ENCODE assay signal across 15 mouse cellular contexts in the genomic region with DNA sequence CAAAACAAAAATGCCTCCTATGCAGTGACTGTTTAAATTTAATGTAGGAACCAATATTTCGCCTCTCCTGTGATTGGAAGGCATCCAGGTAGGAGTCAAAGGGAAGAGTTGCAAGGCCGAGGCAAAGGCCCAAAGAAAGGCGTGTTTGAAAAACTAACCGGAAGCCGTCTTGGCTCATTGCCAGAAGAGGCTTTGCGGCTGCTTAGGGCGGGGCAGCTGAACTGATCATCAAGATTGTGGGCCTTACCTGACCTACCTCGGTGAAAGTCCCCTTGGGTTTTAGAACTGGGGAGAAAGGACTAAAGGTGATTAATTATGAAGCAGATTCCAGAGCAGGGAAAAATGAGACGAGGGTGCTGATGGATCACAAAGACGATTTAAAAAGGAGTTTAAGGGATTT.
DNase-seq lines count a peak whose midpoint lies in the region; ATAC-seq and TF ChIP-seq lines count a peak whose summit lies in the region.
"Had no signal": no experiment of that assay in that cellular context is flagged by ENCODE, and none has a peak within 500 bp of the region (broad histone marks: within the 10 kb centered on the region; RNA-seq: fewer than 3 reads in every experiment).

No protein-coding gene starts in this region.

- no peak overlapping the region for H3K27ac ChIP-seq in intestine, embryonic 14.5 days (ENCODE audit: low read depth)
- no peak overlapping the region for H3K27ac ChIP-seq in stomach, postnatal 0 days (replicated peaks)
- H3K27ac ChIP-seq: embryonic facial prominence, embryonic 12.5 days; heart, embryonic 10.5 days; hindbrain, embryonic 14.5 days; liver, embryonic 13.5 days; midbrain, embryonic 12.5 days had no signal

- WGBS in intestine, embryonic 14.5 days, result 46% methylated on average over 10 of the region's 10 CpGs
- WGBS in stomach, postnatal 0 days, result 25% methylated on average over 10 of the region's 10 CpGs

- no peak overlapping the region for H3K4me2 ChIP-seq in intestine, embryonic 14.5 days (ENCODE audit: low read length)
- no peak overlapping the region for H3K4me2 ChIP-seq in stomach, postnatal 0 days (replicated peaks; ENCODE audit: low read depth)
- H3K4me2 ChIP-seq: embryonic facial prominence, embryonic 12.5 days; hindbrain, embryonic 14.5 days; liver, embryonic 13.5 days; midbrain, embryonic 12.5 days had no signal

- TF ChIP-seq CTCF in stomach, postnatal 0 days (IDR thresholded peaks at IDR 0.05; ENCODE audit: low read depth), result no peak

- no peaks in the 10 kb centered on the region for H3K27me3 ChIP-seq in intestine, embryonic 14.5 days (replicated peaks; ENCODE audit: control insufficient read depth, insufficient read depth, low read length)
- no peaks in the 10 kb centered on the region for H3K27me3 ChIP-seq in stomach, postnatal 0 days (ENCODE audit: control insufficient read depth, insufficient read depth, low read length)
- H3K27me3 ChIP-seq: embryonic facial prominence, embryonic 12.5 days; liver, embryonic 13.5 days; midbrain, embryonic 12.5 days had no signal

- no peaks in the 10 kb centered on the region for H3K9me3 ChIP-seq in intestine, embryonic 14.5 days (ENCODE audit: control insufficient read depth, low read length)
- H3K9me3 ChIP-seq in stomach, postnatal 0 days (ENCODE audit: control insufficient read depth, low read length), result no peaks in the 10 kb centered on the region
- H3K9me3 ChIP-seq: embryonic facial prominence, embryonic 12.5 days; heart, embryonic 10.5 days; liver, embryonic 13.5 days; midbrain, embryonic 12.5 days had no signal

- DNase-seq in heart, adult 11 months, result peak; percentile 63
- no peak for DNase-seq in heart, adult 18-20 months
- DNase-seq in retina, postnatal 1 day, result peak; percentile 30
- no peak for DNase-seq in retina, embryonic 14.5 days (ENCODE audit: low spot score)
- peak; percentile 75 for DNase-seq in intestine, embryonic 14.5 days (ENCODE audit: low spot score)
- peak; percentile 80 for DNase-seq in stomach, postnatal 0 days (ENCODE audit: low spot score)
- DNase-seq in layer of hippocampus, adult 11-12 months (ENCODE audit: low spot score), result no peak
- DNase-seq in layer of hippocampus, postnatal 14 days (ENCODE audit: low spot score in 2 of 2), result no peak
- DNase-seq: cerebellum, adult 8-10 months; forebrain, postnatal 0 days; liver, embryonic 13.5 days had no signal

- no peaks in the 10 kb centered on the region for H3K36me3 ChIP-seq in intestine, embryonic 14.5 days (ENCODE audit: control insufficient read depth, insufficient read depth, low read length)
- no peaks in the 10 kb centered on the region for H3K36me3 ChIP-seq in stomach, postnatal 0 days (ENCODE audit: control insufficient read depth, insufficient read depth, low read length)
- H3K36me3 ChIP-seq: liver, embryonic 13.5 days had no signal

- peaks cover 9% of the 10 kb centered on the region; the same call in 1 of the 2 replicates for H3K4me1 ChIP-seq in intestine, embryonic 14.5 days (replicated peaks; ENCODE audit: control insufficient read depth, insufficient read depth, low read length)
- H3K4me1 ChIP-seq in stomach, postnatal 0 days (replicated peaks; ENCODE audit: control insufficient read depth, insufficient read depth), result no peaks in the 10 kb centered on the region; the same call in 1 of the 2 replicates
- H3K4me1 ChIP-seq: midbrain, embryonic 12.5 days had no signal

- ATAC-seq in intestine, embryonic 14.5 days (replicated peaks; ENCODE audit: low FRiP score, low TSS enrichment, low read depth), result no peak
- ATAC-seq in stomach, postnatal 0 days (ENCODE audit: low FRiP score, low TSS enrichment), result peak; percentile 49; the same call in 1 of the 2 replicates
- ATAC-seq: forebrain, postnatal 0 days had no signal

- H3K9ac ChIP-seq in intestine, embryonic 14.5 days (ENCODE audit: low read length), result no peak overlapping the region
- H3K9ac ChIP-seq in stomach, postnatal 0 days (ENCODE audit: low read length), result no peak overlapping the region
- H3K9ac ChIP-seq: embryonic facial prominence, embryonic 12.5 days; forebrain, postnatal 0 days; hindbrain, embryonic 14.5 days; liver, embryonic 13.5 days; midbrain, embryonic 12.5 days had no signal

- no peak overlapping the region for H3K4me3 ChIP-seq in intestine, embryonic 14.5 days (ENCODE audit: low read depth, low read length)
- no peak overlapping the region for H3K4me3 ChIP-seq in stomach, postnatal 0 days (ENCODE audit: low read depth, low read length)
- H3K4me3 ChIP-seq: embryonic facial prominence, embryonic 12.5 days; heart, embryonic 10.5 days; liver, embryonic 13.5 days; midbrain, embryonic 12.5 days had no signal

- no peak for TF ChIP-seq EP300 in stomach, postnatal 0 days (optimal IDR thresholded peaks at IDR 0.05)

Comparison
In these comparisons a context has a peak if more than half of its experiments do, and no peak if none do; other contexts are left out.
1. DNase-seq: peak in heart, adult 11 months (single experiment), retina, postnatal 1 day (single experiment), intestine, embryonic 14.5 days (single experiment) and stomach, postnatal 0 days (single experiment); none in heart, adult 18-20 months (0 of 2), retina, embryonic 14.5 days (single experiment), layer of hippocampus, adult 11-12 months (single experiment) and layer of hippocampus, postnatal 14 days (0 of 2).